Mouse (Mus musculus) stomach, postnatal 0 days (tissue): ENCODE results near the gene Acbd6. TPM values are rescaled to one million over a fixed set of nuclear protein-coding genes. Genes with fewer than 3 reads are reported as not detected.

ENCODE experiments used
- ATAC-seq: fragments of 200-750 bp; cut with Nextera tagmentation; 2 replicates; pipeline ENCODE4 v1.8.0; 2017; ENCODE audit not compliant: low FRiP score, low TSS enrichment
- DNase-seq: peaks from one replicate; pipeline ENCODE4 v3.0.0-alpha.2; 2016; ENCODE audit warnings: low spot score
- H3K27ac ChIP-seq: fragments of 300-500 bp; sonication (generic); replicated peaks from 2 replicates; pipeline ENCODE4 v1.5.1; 2014; ENCODE audit warnings: mild to moderate bottlenecking, control low read depth
- H3K27me3 ChIP-seq: fragments of 300-500 bp; sonication (generic); 2 replicates; pipeline ENCODE4 v1.6.1; 2014; ENCODE audit warnings: low read length; ENCODE audit not compliant: control insufficient read depth, insufficient read depth
- H3K36me3 ChIP-seq: fragments of 300-500 bp; sonication (generic); 2 replicates; pipeline ENCODE4 v1.6.1; 2014; ENCODE audit warnings: low read length, mixed read lengths; ENCODE audit not compliant: control insufficient read depth, insufficient read depth
- H3K4me1 ChIP-seq: fragments of 300-500 bp; sonication (generic); replicated peaks from 2 replicates; pipeline ENCODE4 v1.6.1; 2014; ENCODE audit warnings: antibody characterized with exemption; ENCODE audit not compliant: control insufficient read depth, insufficient read depth
- H3K4me2 ChIP-seq: fragments of 300-500 bp; sonication (generic); replicated peaks from 2 replicates; pipeline ENCODE4 v1.6.1; 2014; ENCODE audit warnings: low read depth, mild to moderate bottlenecking, control low read depth, moderate library complexity
- H3K4me3 ChIP-seq: fragments of 300-500 bp; sonication (generic); 2 replicates; pipeline ENCODE4 v1.5.1; 2014; ENCODE audit warnings: low read depth, low read length, control low read depth
- H3K9ac ChIP-seq: fragments of 300-500 bp; sonication (generic); 2 replicates; pipeline ENCODE4 v1.6.1; 2014; ENCODE audit warnings: mild to moderate bottlenecking, low read length, control low read depth, mixed read lengths
- H3K9me3 ChIP-seq: fragments of 300-500 bp; sonication (generic); 2 replicates; pipeline ENCODE4 v1.6.1; 2016; ENCODE audit warnings: low read length; ENCODE audit not compliant: control insufficient read depth
- CTCF ChIP-seq: IDR thresholded peaks from 2 replicates; pipeline ENCODE4 v1.5.1; 2016; ENCODE audit warnings: antibody characterized with exemption, low read depth, mild to moderate bottlenecking, moderate library complexity
- EP300 ChIP-seq: optimal IDR thresholded peaks from 2 replicates; pipeline ENCODE3; 2016; ENCODE audit warnings: antibody characterized with exemption
- WGBS: fragments of 180-500 bp; shearing (Covaris S2); extraction: QIAGEN DNeasy Blood & Tissue Kit; methylation state at CpG from one replicate; pipeline ENCODE4 v1.1.7; 2014; 5-methylcytosine and 5-hydroxymethylcytosine counted together
- polyA plus RNA-seq: library from polyadenylated mRNA; unstranded; fragments of >200 nt; fragmentation: Nextera tagmentation; extraction: Ambion mirVana; gene quantifications from 2 replicates; pipeline ENCODE4 v1.2.1, GENCODE M21; 2015

Acbd6 gene
- polyA plus RNA-seq, 1 experiment from 2014 or later, result 55.9 TPM

GRCm38 (mm10) chr1:155564741-155565140 is 6.8 kb downstream of the Acbd6 start:
- no peak for ATAC-seq

GRCm38 (mm10) chr1:155568133-155568532 is 10.2 kb downstream of the Acbd6 start:
- H3K4me3 ChIP-seq, result no peak overlapping the region
- no peaks in the 10 kb centered on the region for H3K27me3 ChIP-seq
- WGBS, result 93% methylated on average over 9 of the region's 9 CpGs
- no peak overlapping the region for H3K4me2 ChIP-seq
- H3K9ac ChIP-seq, result no peak overlapping the region
- H3K36me3 ChIP-seq, result peaks cover 2% of the 10 kb centered on the region
- DNase-seq (no peak), ATAC-seq (no peak)
- H3K4me1 ChIP-seq, result no peaks in the 10 kb centered on the region
- no peak overlapping the region for H3K27ac ChIP-seq
- TF ChIP-seq CTCF (peak; percentile 40), EP300 (no peak)
- H3K9me3 ChIP-seq, result no peaks in the 10 kb centered on the region

More at GRCm38 (mm10) chr1:155564741-155565140, 6.8 kb downstream of the Acbd6 start:
- Histone ChIP-seq H3K9me3 (no peaks in the 10 kb centered on the region), H3K4me3 (no peak overlapping the region), H3K27me3 (no peaks in the 10 kb centered on the region), H3K36me3 (peaks cover 2% of the 10 kb centered on the region), H3K4me2 (no peak overlapping the region), H3K9ac (no peak overlapping the region), H3K27ac (no peak overlapping the region), H3K4me1 (no peaks in the 10 kb centered on the region)
- peak; percentile 71 for DNase-seq
- peak; percentile 76 for TF ChIP-seq CTCF
- TF ChIP-seq EP300, result no peak
- WGBS, result 32% methylated on average over 3 of the region's 3 CpGs

GRCm38 (mm10) chr1:155569340-155569739 is 11.4 kb downstream of the Acbd6 start:
- H3K36me3 ChIP-seq, result peaks cover 2% of the 10 kb centered on the region
- DNase-seq, result no peak
- no peaks in the 10 kb centered on the region for H3K27me3 ChIP-seq
- no peak overlapping the region for H3K27ac ChIP-seq
- H3K4me2 ChIP-seq, result no peak overlapping the region
- no peak overlapping the region for H3K4me3 ChIP-seq
- no peak for ATAC-seq
- H3K4me1 ChIP-seq, result no peaks in the 10 kb centered on the region
- H3K9me3 ChIP-seq, result no peaks in the 10 kb centered on the region
- H3K9ac ChIP-seq, result no peak overlapping the region
- 80% methylated on average over 4 of the region's 4 CpGs for WGBS
- TF ChIP-seq EP300, result no peak
- TF ChIP-seq CTCF, result no peak

- H3K4me3 ChIP-seq, result no peak overlapping the region
- H3K27ac ChIP-seq, result no peak overlapping the region
- H3K4me2 ChIP-seq, result no peak overlapping the region
- no peak overlapping the region for H3K9ac ChIP-seq
- TF ChIP-seq CTCF (peak; percentile 86), EP300 (no peak)
- DNase-seq, result peak; percentile 59
- 28% methylated on average over 7 of the region's 7 CpGs for WGBS
- no peaks in the 10 kb centered on the region for H3K4me1 ChIP-seq
- no peak for ATAC-seq
- no peaks in the 10 kb centered on the region for H3K9me3 ChIP-seq
- H3K27me3 ChIP-seq, result no peaks in the 10 kb centered on the region
- H3K36me3 ChIP-seq, result no peaks in the 10 kb centered on the region
These were observed 17.2 kb downstream of the Acbd6 start for GRCm38 (mm10) chr1:155574966-155575673.

GRCm38 (mm10) chr1:155576432-155576831 is 18.5 kb downstream of the Acbd6 start:
- no peak overlapping the region for H3K27ac ChIP-seq
- H3K4me3 ChIP-seq, result no peak overlapping the region
- no peak overlapping the region for H3K9ac ChIP-seq
- no peak overlapping the region for H3K4me2 ChIP-seq
- H3K9me3 ChIP-seq, result no peaks in the 10 kb centered on the region
- WGBS, result 14% methylated on average over 2 of the region's 2 CpGs
- no peaks in the 10 kb centered on the region for H3K27me3 ChIP-seq
- H3K4me1 ChIP-seq, result no peaks in the 10 kb centered on the region
- ATAC-seq (no peak), DNase-seq (peak; percentile 31)
- no peaks in the 10 kb centered on the region for H3K36me3 ChIP-seq
- TF ChIP-seq EP300, result no peak
- peak; percentile 88 for TF ChIP-seq CTCF

- Histone ChIP-seq H3K4me3 (no peak overlapping the region), H3K9ac (no peak overlapping the region), H3K4me1 (no peaks in the 10 kb centered on the region), H3K27me3 (no peaks in the 10 kb centered on the region), H3K27ac (no peak overlapping the region), H3K9me3 (no peaks in the 10 kb centered on the region), H3K36me3 (no peaks in the 10 kb centered on the region), H3K4me2 (no peak overlapping the region)
- 81% methylated on average over 2 of the region's 2 CpGs for WGBS
- no peak for TF ChIP-seq CTCF
- no peak for TF ChIP-seq EP300
- DNase-seq (no peak), ATAC-seq (no peak)
These were observed 19.4 kb downstream of the Acbd6 start for GRCm38 (mm10) chr1:155577316-155577715.
